Mouse (Mus musculus) gastrocnemius, adult 18-20 months (tissue): Measurements from ENCODE around the gene Decr2. TPM values are rescaled to one million over a fixed set of nuclear protein-coding genes. Genes with fewer than 3 reads are reported as not detected.
"Not testable (repeated sequence)": the region's sequence is repeated elsewhere in the genome, so short reads cannot be mapped to it uniquely, and the experiment has no call there.

Source experiments
- DNase-seq: peaks from one replicate; pipeline ENCODE4 v3.0.0; 2021; ENCODE audit warnings: low spot score
- long read RNA-seq, 2 experiments: library from polyadenylated mRNA; stranded (forward); transcript quantifications; one replicate each; pipeline ENCODE4 v2.0.0; 2021
- total RNA-seq, 2 experiments: library from RNA; stranded (reverse); gene quantifications; 2 replicates each; pipeline ENCODE4 v1.2.3; 2021

Gene Decr2
- 1 to 10 TPM; 2.6 to 2.8 TPM for total RNA-seq
- long read RNA-seq, experiment 1, transcript Decr2-201 (9 exons, 2,224 nt): major isoform, 5 of 6 reads
- long read RNA-seq, experiment 1, partial matches to known transcripts: 1 of 6 reads
- long read RNA-seq, experiment 1, other reads (novel, unspliced or antisense): 0 of 6 reads
- long read RNA-seq, experiment 2, partial matches to known transcripts: 0 of 3 reads
- long read RNA-seq, experiment 2, other reads (novel, unspliced or antisense): 0 of 3 reads

- peak; percentile 91 for DNase-seq
Measured at GRCm38 (mm10) chr17:26089905-26090632, at the start of gene Decr2. Decr2 (minus strand) TSS chr17:26090337.

GRCm38 (mm10) chr17:26138901-26139381, 48.8 kb upstream of the Decr2 start:
- DNase-seq: no peak

GRCm38 (mm10) chr17:26138239-26138836, 48.2 kb upstream of the Decr2 start, which contains the start of gene Axin1:
Axin1 (plus strand) TSS chr17:26138688.
- peak; percentile 91 for DNase-seq

GRCm38 (mm10) chr17:26137751-26138130, 47.6 kb upstream of the Decr2 start:
- DNase-seq: no peak

- DNase-seq: no peak
Measured at GRCm38 (mm10) chr17:26137106-26137750, 47.1 kb upstream of the Decr2 start.

GRCm38 (mm10) chr17:26131856-26132853, 42.0 kb upstream of the Decr2 start:
- DNase-seq: no peak

- no peak for DNase-seq
Measured at GRCm38 (mm10) chr17:26131062-26131732, 41.1 kb upstream of the Decr2 start.

GRCm38 (mm10) chr17:26125226-26125625, 35.1 kb upstream of the Decr2 start:
- no peak for DNase-seq

- DNase-seq: no peak
Measured at GRCm38 (mm10) chr17:26124560-26124959, 34.4 kb upstream of the Decr2 start.

- peak; percentile 94 for DNase-seq
Measured at GRCm38 (mm10) chr17:26123267-26123684, 33.1 kb upstream of the Decr2 start, which contains the start of gene Mrpl28. Mrpl28 (plus strand) TSS chr17:26123500.

- DNase-seq: no peak
Measured at GRCm38 (mm10) chr17:26122431-26123140, 32.4 kb upstream of the Decr2 start.

- DNase-seq: peak; percentile 45
Measured at GRCm38 (mm10) chr17:26119766-26120710, 29.9 kb upstream of the Decr2 start.

GRCm38 (mm10) chr17:26116503-26117258, 26.5 kb upstream of the Decr2 start:
- no peak for DNase-seq

- no peak for DNase-seq
Measured at GRCm38 (mm10) chr17:26115956-26116487, 25.9 kb upstream of the Decr2 start.

- DNase-seq: no peak
Measured at GRCm38 (mm10) chr17:26115205-26115898, 25.2 kb upstream of the Decr2 start.

- not testable (repeated sequence) for DNase-seq
Measured at GRCm38 (mm10) chr17:26114461-26114860, 24.3 kb upstream of the Decr2 start.
